12 mouse cellular contexts compared by ENCODE assay signal in the genomic region with DNA sequence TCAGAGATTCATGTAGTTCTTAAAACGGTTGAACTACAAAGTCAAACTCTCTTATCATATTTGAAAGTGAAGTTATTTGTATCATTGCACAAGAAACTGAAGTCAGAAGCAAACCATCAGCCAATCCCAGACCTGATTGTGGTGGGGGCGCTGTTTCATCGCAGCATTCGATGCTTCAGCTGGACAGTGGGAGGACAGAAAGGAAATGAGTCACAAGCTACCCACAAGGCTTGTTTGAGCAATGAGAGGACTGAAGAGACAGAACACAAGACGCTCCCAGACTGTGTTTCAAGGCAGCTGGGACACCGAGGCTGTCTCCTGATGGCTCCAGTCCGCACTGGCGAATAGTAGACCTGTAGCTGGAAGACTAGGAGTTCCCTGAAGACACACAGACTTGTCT. TPM values are rescaled to one million over a fixed set of nuclear protein-coding genes. Genes with fewer than 3 reads are reported as not detected.
DNase-seq lines count a peak whose midpoint lies in the region; ATAC-seq and TF ChIP-seq lines count a peak whose summit lies in the region.
"Had no signal": no experiment of that assay in that cellular context is flagged by ENCODE, and none has a peak within 500 bp of the region (broad histone marks: within the 10 kb centered on the region; RNA-seq: fewer than 3 reads in every experiment).

No protein-coding gene starts in this region.

- POLR2A ChIA-PET in Patski (lab: Charles Lee), result interaction anchor here (0.6 kb wide), 1 partner anchor 12 kb away, joined by 3 read pairs; no protein-coding TSS in a partner anchor

- CTCF ChIA-PET in Patski (lab: Charles Lee), result interaction anchor here (1.0 to 1.4 kb wide), 3 partner anchors 9 to 13 kb away, joined by 3 to 4 read pairs (median 3); no protein-coding TSS in a partner anchor

- peak; percentile 41 for TF ChIP-seq POLR2A in myocyte (IDR thresholded peaks at IDR 0.05; ENCODE audit: insufficient read length, low read depth)

- in situ Hi-C loops in Patski (cut with MboI; ENCODE audit: low pct_unique_long_range_greater_than_20kb), result no loop called here

- H3K79me2 ChIP-seq in myocyte (ENCODE audit: control insufficient read depth, insufficient read depth), result no peaks in the 10 kb centered on the region

- ATAC-seq in Patski, result no peak
- peak; percentile 89 for ATAC-seq in granulocyte monocyte progenitor cell, adult 5-6 weeks (replicated peaks; ENCODE audit: poor library complexity, severe bottlenecking)
- ATAC-seq: hindbrain, embryonic 16.5 days had no signal

- intact Hi-C loops in left cerebral cortex, postnatal 4 days (cut with DNase I), result no loop called here

- H3K36me3 ChIP-seq in myocyte (ENCODE audit: control insufficient read depth, insufficient read depth), result no peaks in the 10 kb centered on the region

- no peak overlapping the region for H3ac ChIP-seq in myocyte (ENCODE audit: control insufficient read depth, insufficient read length)

- peak overlapping the region; percentile 31 for H3K4me2 ChIP-seq in myocyte (ENCODE audit: low read depth)

- peak; percentile 24 for TF ChIP-seq CTCF in Patski (IDR thresholded peaks at IDR 0.05)

- DNase-seq in left cerebral cortex, adult 9 months (ENCODE audit: low spot score in 2 of 2), result peak; percentile 31 to 68
- DNase-seq in left cerebral cortex, postnatal 4 days, result no peak
- no peak for DNase-seq in Patski (ENCODE audit: low read depth, low spot score)
- DNase-seq in cerebellum, adult 11-12 months, result no peak
- no peak for DNase-seq in gastrocnemius, postnatal 25 days
- DNase-seq: cerebellum, postnatal 14 days; gastrocnemius, postnatal 14 days; kidney, postnatal 10 days had no signal

- no peak overlapping the region for H3K4me3 ChIP-seq in myocyte

- peaks cover 18% of the 10 kb centered on the region for H3K27me3 ChIP-seq in Patski
- H3K27me3 ChIP-seq in myocyte (ENCODE audit: control insufficient read depth, insufficient read depth, insufficient read length), result no peaks in the 10 kb centered on the region

TF ChIP-seq in myocyte, 11 proteins besides CTCF, POLR2A, EP300 and RAD21:
- TF ChIP-seq MAX (IDR thresholded peaks at IDR 0.05; ENCODE audit: low read depth) (no peak), CEBPB (IDR thresholded peaks at IDR 0.05; ENCODE audit: insufficient read depth, poor library complexity, severe bottlenecking) (peak; percentile 63)

RNA-seq across cellular contexts. Expression of gene C2cd4b, which starts 36.9 kb away (rescaled TPM):
- total RNA-seq in left cerebral cortex, postnatal 4 days (2021), result under 1 TPM; 0.36 to 0.58 TPM
- polyA plus RNA-seq in Patski (2021) (0.09 TPM), myocyte (2012; fragmentation: generic; extraction: Trizol) (not detected)
- total RNA-seq in granulocyte monocyte progenitor cell, adult 5-6 weeks (2014; fragmentation: Nextera tagmentation), result not detected in 2 replicates
- not detected in 2 replicates for total RNA-seq in granulocyte monocyte progenitor cell, adult 5-6 weeks (2017)
- total RNA-seq in gastrocnemius, postnatal 25 days (2021), result under 1 TPM; 0.20 to 0.27 TPM
- polyA plus RNA-seq: macrophage had no signal

Comparison
In these comparisons a context has a peak if more than half of its experiments do, and no peak if none do; other contexts are left out.
1. DNase-seq: peak in left cerebral cortex, adult 9 months (2 of 2); none in left cerebral cortex, postnatal 4 days (single experiment), Patski (single experiment), cerebellum, adult 11-12 months (single experiment) and gastrocnemius, postnatal 25 days (single experiment).